Mouse (Mus musculus) kidney, adult 11 months (tissue): Measurements from ENCODE around the gene Vmn2r79.
"Not testable (repeated sequence)": the region's sequence is repeated elsewhere in the genome, so short reads cannot be mapped to it uniquely, and the experiment has no call there.

Experiments used
- DNase-seq: peaks from one replicate; pipeline ENCODE4 v3.0.0; 2022

Gene Vmn2r79

DNA sequence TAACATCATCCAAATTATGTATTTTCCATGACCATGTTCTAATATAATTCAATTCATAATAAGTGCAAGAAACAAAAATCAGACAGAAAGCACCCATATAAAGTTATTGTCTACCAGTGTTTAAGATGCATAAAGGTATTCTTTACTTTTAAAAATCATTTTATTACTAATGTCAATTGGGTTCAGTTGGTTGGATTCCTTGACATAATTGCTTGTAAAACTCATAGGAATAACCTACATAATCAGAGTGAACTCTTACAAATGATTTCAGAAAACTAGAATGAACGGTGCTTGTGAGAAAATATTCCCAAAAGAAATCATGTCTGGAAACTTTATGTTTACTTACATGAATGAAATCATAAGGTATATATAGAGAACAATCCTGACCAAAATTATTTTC is at the start of gene Vmn2r79:
Gene Vmn2r79 (plus strand): TSS at position 301 of the 400 bp plus-strand sequence.
- DNase-seq = not testable (repeated sequence)

DNA sequence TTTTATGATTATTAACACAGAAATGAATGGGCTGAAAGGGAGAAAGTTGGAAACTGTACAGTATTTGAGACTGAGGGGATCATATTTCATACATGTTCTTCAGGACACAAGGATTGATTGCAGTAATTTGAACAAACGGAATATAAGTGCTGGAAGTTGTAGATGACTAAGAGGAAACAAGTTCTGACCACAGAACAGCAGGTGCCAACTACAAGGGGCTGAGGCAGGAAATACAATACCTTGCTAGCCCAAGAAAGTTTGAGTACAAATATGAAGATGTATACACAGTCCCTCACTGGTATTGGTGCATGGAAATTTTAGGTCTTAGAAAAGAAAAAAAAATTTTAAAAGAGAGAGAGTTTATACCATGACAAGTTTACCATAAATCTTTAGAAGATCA is 1.2 kb upstream of the Vmn2r79 start:
- DNase-seq = no peak

DNA sequence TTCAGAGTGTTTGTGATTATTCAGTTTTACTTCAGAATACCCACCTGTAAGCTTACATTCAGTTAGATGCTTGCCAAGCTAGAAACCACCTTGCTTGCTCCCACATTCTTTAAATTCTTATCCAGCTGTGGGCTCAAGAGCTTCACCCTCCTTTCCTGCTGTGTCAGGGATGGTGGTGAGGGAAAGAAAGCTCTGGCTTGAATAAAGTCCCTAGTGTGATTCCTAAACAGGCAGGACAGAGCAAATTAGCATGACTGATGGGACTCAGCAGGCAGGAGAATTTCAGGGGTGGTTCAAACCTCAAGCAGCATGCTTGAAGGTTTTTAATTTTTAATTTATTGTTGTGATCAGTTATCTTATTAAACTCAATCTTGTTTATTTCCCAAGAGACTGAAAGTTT is 30.6 kb downstream of the Vmn2r79 start:
- DNase-seq = not testable (repeated sequence)

DNA sequence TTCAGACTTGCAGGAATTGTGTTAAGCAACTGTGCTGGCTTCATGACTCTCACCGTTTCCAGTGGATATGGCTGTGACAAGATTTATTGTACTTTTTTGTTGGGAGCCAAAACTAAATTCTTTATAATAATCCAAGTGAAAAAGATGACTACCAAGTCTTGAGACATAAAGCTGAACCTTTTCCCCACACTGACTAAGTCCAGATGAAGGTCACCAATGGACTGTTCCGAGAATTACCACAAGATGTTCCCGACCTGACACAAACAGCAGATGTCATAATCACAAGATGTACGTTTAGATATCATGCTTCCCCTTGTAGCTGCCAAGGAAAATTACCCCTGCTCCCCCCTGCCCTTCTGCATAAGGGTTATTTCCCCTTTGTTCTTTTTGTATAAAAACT is 67.7 kb downstream of the Vmn2r79 start:
- no peak for DNase-seq
